Mouse (Mus musculus): ENCODE measurements around the gene Caskin1.

GRCm38 (mm10) chr17:24530361-24531050 lies 42.1 kb downstream of the Caskin1 start:
- TF ChIP-seq CTCF (IDR thresholded peaks at IDR 0.05; ENCODE audit: low read depth, low read length) (no peak), POLR2A (IDR thresholded peaks at IDR 0.05; ENCODE audit: borderline replicate concordance, low read depth, low read length) (no peak)

Measured in bone marrow macrophage, adult 2 months (primary cell).